Mouse (Mus musculus) forelimb bud, embryonic 11.5 days (tissue): ENCODE results near the gene Dedd.
"Not testable (repeated sequence)": the region's sequence is repeated elsewhere in the genome, so short reads cannot be mapped to it uniquely, and the experiment has no call there.

Experiments
- DNase-seq: peaks from one replicate; pipeline ENCODE4 v3.0.0-alpha.2; 2012; ENCODE audit warnings: low read depth, low spot score

The Dedd gene

GRCm38 (mm10) chr1:171328839-171329432, at the start of gene Dedd:
Gene Dedd, plus strand, starts transcription at chr1:171329145.
- DNase-seq: peak; percentile 86

DNA sequence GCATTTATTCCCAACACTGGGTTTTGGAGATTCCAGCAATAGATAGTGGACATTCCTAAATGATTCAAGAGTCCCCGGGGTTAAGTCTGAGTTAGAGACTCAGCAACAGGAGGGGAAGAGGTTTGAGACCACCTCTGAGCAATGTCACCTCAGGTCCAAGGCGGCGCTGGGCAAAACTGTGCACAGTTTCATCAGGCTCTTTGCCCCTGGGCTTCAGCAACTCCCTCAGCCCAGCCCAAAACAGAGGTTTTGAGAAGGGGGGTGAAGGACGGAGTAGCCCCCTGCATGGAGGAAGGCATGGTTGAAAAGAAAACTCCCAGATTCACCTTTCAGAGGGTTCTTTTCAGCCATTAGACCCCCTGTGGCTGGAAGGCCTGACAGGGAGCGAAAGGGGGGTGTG, 49.2 kb upstream of the Dedd start:
- DNase-seq: no peak

DNA sequence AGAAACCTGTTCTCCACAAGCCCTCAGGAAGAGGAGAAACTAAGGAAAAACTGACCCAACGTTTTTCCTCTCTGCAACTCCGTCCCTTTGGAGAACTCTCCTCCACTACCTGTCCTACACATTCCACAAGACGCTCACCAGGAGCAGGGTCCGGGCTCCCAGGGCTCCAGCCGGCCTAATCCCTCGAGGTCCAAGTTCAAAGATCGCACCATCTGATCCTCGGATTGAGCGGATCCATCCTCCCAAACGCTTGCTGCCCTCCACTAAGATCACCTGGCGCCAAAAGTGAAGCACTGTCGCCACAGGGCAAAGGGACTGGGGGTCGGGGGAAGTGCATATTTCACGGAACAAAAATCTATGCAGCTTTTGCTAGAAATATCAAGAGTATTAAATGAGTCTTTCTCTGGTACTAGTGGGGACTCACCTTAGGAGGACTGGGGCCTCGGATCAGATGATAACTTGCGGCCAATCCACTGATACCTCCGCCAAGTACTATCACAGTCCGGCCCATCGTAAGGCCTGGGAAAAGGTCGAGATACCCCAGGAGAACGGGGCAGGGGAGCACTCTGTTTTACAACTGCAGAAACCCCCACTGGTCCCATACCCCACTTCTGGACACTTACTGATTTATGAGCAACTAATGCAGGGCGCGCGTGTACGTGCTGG, 48.6 kb upstream of the Dedd start:
- DNase-seq: no peak

- DNase-seq: peak; percentile 97
Measured at GRCm38 (mm10) chr1:171280916-171281527, 47.9 kb upstream of the Dedd start, which contains the start of gene Ppox. Gene Ppox, minus strand, starts transcription at chr1:171281186.

DNA sequence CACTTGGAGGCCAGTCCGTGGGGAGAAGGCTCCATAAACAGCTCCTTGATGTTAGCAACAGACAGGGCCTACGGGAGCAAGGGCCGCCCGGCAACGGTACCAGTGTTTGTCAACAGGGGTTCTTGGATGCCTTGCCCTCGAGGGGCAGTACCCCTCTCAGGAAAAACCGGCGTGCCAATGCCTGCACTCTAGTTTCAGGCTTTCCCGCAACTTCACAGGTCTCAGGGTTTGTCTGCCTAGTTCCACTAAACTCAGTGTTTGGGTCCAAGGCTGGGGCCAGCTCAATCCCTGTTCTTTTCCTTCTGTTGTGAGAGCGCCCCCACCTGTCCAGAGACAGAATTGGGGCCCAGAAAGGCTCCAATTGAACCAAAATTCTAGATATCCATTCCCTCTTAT, 47.4 kb upstream of the Dedd start:
- DNase-seq: peak; percentile 74

DNA sequence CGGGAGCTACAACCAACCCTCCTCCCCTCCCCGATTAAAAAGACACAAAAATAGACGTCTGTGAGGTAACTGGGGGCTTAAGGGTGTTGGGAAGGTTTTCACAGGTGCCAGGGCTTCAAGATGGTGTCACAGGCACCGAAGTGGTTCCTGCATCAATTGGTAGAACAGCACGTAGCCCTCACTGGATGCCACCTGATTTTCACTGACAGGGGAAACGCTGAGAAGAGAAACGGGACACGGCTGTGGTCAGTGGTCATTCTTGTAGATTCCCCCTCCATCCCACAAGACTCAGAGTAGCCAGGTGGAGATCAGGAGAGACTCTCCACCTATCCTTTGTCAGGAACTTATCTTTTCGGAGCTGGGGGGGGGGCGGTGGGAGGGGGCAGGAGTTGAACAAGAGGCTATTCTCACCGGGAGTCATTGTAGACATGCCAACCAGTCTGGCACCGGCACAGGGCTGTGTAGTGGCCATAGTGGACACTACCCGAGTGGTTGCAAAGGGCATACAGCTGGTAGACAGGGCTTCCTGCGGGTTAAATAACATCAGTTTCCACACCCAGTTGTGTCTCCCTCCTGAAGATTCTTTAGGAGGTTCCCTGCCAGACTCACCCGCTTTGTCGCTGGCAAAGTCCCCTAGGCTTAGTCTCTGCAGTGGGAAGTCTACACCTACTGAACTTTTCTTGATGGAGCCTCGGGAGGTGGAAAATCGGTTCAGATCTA, 46.7 kb upstream of the Dedd start:
- no peak for DNase-seq

- no peak for DNase-seq
Measured at GRCm38 (mm10) chr1:171283188-171284160, 45.5 kb upstream of the Dedd start.

DNA sequence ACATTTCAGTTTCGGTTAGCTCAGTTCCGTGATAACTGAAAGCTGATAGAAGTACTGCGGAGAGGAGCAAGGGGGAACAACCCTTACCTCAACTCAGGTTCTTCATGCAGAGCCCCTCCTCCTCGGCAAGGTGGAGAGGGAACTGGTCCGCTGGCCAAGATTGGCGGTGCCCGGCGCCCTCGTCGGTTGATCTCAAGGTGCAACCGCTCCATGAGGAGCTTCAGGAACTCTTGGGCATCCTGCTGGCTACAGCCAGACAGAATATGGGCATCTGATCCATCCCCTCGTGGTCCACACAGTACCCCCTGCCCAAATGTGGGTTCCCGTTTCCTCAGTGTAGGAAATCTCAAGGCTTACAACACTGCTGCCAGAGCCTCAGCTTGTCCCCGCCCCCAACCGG, 44.5 kb upstream of the Dedd start:
- no peak for DNase-seq

DNA sequence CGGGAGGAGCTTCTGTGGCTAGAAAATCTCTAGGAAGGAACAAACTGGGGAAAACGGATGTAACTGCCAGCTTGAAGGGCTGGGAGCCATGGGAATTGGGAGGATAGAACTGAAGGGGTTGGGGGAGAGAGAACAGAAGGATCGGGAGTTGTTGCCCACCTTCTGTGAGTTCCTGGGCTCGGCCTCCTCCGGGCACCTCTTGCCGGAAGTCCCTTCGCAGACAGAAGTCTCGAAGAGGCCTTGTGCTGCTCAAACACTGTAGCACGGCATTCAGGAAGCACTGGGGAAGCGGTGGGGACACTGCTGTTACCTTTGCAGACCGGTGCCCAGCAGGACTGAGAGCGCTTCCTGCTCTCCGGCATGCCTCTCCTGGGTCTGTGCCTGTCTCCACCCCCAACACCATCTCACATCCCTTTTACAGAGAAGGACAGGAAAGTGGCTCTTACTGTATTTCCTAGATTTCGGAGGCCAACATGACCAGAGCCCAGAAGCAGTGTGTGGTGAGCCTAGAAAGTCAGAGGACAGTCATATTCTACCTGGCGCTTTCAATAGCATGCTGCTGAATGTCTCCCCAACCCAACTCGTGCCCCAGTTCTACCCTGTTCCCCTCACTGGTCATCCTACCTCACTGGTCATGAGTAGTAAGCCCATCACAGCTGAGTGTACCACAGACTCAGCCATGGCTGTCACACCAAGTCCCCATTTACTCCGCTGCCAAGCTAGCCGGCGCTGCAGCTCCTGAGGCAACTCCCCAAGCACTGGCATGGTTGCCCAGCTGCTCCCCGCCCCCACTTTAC, 43.7 kb upstream of the Dedd start:
- DNase-seq: no peak

DNA sequence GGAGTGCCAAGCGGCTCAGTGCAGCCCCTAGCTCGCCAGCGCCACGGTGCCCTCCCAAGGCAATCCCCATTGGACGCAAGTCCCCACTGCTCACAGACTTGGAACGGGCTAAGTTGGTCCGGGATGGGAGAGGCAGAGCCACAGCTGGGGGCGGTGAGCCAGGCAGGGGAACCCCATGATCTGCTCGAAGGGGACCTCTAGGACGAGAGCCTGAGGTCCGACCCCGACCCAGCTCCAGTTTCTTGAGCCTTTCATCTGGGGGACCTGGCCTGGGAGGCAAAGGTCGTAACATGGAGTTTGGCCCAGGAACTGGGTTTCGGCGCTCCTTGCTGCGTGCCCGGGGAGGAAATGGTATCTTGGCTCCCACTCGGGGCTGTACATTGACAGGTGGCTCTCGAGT, 42.4 kb upstream of the Dedd start:
- no peak for DNase-seq

DNA sequence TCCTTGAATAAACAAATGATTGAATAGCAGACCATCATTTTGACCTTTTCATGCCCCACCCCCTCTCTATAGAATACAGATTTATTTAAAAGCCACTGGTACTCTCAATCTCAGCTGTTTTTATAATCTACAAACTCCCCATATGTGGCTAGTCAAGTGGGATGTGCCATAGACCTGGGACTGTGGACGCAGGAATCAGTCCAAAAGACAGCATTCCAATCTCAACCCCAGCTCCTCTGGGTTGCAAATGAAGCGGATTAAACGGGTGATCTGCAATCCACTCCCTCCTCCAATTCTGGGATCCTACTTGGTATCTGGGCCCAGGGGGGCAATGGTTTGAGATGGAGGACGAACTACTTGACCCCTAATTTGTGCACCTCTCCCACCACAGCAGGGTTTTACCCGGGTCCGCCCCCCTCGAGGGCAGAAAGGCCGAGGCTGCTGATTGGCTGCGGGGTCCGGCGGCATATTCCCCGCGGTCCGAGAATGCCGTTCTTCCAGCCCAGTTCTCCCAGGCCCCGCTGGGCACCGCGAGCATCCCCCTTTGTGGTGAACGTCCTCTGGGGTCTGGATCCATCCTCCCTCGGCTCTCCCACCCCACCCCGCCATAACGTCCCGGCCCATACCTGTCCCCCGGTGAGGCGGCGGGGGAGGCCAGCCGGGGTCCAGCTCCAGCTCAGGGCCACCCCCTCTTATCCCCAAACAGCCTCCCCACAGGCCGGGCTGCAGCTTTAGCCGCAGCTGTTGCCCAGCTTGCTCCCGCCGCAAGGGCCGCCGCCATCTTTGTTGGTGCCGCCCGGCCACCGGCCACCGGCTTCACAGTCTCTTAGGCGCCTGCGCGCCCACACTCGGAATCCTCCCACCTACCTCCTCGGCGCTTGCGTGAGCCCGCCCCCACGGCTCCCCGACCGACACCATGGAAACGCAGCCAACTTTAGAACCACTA, 41.5 kb upstream of the Dedd start, which contains the start of gene Usp21:
TSS of gene Usp21 (minus strand) at position 856 of the 946 bp plus-strand sequence.
- DNase-seq: peak; percentile 92

DNA sequence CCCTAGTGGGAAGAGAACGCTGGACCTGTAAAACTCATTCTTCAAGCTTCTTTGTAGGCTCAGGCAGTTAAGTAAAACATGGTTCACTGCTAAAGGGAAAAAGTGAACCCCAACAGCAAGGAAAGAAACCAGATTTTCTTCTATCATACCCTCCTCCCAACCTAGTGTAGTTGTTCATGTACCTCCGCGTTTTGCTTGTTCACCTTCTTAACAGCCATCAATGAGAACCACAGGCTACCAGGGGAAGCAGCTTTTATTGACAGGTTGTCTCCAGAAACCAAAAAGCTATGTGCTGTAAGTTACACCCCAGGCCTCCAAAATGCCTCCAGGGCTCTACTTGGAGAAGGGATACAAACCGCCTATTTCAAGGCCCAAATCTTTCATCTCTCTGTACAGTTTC, 40.6 kb upstream of the Dedd start:
- no peak for DNase-seq

DNA sequence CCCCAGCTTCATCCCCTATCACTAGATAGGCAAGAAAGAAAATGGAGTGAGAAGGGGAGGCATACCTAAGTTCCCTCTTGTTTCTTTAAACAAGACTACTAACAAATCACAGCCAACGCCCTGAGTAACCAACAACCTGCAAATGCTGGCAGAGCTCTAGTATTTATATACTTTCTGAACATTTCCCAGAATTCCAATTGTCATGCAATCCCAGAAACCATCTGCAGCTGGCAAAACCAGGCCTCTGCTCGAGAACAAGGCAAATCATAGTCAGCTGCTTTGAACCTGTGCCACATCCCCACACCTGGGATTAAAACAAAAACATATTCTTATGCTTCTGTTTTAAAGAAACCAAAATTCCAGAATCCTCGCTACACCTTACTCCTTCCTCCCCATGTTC, 35.6 kb upstream of the Dedd start:
- DNase-seq: no peak

DNA sequence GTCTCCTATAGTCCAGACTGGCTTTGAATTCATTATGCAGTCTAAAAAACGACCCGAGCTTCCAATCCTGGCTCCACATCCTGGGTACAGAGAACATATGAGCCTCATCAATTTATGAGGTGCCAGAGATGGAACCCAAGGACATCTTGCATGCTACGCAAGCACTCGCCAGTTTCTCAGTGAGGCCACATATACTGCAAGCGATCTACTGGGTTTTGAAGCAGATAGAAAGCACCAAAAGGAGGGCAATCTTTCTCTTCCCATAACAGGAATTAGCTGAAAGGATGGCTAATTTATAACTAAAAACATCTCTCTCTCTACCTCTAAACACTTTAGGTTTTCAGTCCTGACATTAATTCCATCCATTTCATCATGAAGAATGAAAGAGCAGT, 35.0 kb upstream of the Dedd start:
- DNase-seq: no peak

- DNase-seq: peak; percentile 83
Measured at GRCm38 (mm10) chr1:171294298-171295062, 34.5 kb upstream of the Dedd start, which contains the start of gene Ufc1. Gene Ufc1, minus strand, starts transcription at chr1:171295024.

GRCm38 (mm10) chr1:171295063-171295402, 33.9 kb upstream of the Dedd start:
- no peak for DNase-seq

GRCm38 (mm10) chr1:171298226-171298625, 30.7 kb upstream of the Dedd start:
- DNase-seq: no peak

GRCm38 (mm10) chr1:171306157-171306556, 22.8 kb upstream of the Dedd start:
- DNase-seq: not testable (repeated sequence)

- DNase-seq: no peak
Measured at GRCm38 (mm10) chr1:171309321-171309720, 19.6 kb upstream of the Dedd start.
